Mouse (Mus musculus): ENCODE measurements around the gene Rfpl4. TPM values are rescaled to one million over a fixed set of nuclear protein-coding genes. Genes with fewer than 3 reads are reported as not detected.
"Not testable (repeated sequence)": the region's sequence is repeated elsewhere in the genome, so short reads cannot be mapped to it uniquely, and the experiment has no call there.

Rfpl4 gene
- total RNA-seq, 2 experiments from 2014 or later: not detected

DNA sequence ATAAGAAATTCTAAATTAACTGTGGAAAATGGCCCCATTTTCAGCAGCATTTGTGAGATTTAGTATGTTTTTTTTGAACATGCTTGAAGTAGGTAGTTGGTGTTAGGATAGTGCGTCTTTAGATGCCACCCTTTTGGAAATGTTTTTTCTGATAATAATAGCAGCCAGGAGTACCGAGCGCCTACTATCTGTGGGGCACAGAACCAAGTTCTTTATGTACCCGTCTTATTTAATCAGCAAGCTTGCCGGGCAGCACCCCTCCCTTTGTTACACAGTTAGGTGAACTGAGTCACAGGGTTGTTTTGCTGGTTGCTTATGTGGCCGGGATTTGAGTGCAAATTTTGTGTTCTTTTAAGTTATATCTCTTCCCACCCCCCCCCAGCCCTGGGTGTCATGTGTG lies 35.5 kb downstream of the Rfpl4 start:
- no peak for DNase-seq (ENCODE audit: low spot score in 2 of 2)

DNA sequence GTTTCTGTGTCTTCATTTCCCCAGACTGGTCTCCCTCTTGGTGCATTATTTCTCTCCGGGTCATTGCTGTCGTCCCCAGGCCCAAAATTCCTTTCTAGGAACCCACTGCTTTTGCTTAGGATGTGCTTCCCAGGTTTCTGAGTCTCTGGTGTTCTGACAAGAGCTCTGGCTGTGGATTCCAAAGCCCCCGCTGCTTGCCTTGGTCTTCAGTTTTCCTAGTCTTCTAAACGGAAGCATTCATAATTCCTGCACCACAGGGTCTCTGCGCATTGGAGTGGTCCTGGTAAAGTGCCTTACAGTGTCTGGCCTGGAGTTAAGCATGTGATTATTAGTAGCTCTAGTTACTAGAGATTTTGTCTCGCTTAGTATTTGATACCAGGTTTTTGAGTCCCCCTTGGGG lies 35.9 kb downstream of the Rfpl4 start:
- no peak for DNase-seq (ENCODE audit: low spot score in 2 of 2)

DNA sequence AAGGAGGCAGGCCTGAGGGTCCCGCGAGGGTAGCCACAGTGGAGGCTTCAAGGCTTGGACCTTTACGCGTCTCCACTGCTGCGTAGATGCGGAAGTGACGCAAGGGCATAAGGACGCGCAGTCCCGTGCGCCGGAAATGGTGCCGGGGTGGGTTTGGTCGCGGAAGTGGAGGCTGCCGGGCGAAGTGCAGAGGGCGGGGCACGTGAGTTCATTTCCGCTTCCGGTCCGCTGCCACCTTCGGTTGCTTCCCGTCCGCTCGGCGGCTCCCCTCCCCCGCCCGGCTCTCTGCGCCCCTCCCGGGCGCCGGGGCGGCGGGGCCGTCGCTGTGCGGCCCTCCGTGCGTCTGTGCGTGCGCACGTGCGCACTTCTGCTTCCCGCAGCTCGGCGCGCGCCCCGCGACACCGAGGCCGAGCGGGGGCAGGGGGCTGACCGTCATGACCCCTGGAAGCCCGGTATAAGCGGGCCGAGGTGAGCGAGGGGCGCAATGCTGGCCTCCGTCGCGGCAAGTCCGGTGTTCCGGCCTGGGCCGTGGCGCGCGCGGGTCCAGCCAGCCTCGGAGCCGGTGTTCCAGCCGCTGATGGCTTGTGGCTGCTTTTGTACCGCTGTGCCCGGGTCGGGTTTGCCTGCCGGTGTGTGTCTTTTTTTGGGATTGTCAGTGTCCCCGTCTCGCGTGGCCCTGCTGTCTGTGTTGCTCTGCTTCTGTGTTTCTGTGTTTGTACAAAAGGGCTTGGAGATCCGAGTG lies 36.6 kb downstream of the Rfpl4 start, which contains the start of gene Epn1:
Gene Epn1 (plus strand): TSS at position 226 of the 742 bp plus-strand sequence.
- DNase-seq (ENCODE audit: low spot score in 2 of 2): peak; percentile 98

DNA sequence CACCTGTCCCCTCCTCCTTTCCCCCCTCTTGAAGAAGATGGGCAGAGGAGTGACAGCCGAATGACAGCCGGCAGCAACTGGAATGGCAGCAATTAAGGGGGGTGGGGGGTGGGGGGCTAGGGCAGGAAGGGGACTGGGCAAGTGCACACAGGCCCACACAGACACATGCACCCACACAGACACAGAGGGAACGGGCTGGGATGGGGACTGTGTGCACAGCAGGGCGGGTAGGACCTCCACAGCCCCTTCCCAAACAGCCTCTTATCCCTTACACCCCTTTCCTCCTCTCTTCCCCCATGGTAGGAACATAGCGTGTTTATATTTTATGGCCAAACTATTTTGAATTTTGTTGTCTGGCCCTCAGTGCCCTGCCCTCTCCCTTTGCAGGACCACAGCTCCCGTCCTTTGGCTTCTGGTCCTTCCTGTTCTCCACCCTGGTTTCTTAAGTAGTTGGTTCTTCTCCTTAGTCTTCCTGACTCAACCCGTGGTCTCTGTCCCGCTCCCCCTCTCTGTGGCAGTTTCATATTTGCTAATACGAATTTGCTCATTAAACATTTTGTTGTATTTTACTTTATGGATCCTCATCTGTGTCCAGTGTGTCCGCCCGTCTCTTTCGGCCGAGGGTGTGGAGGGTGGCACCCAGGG lies 37.3 kb downstream of the Rfpl4 start:
- DNase-seq (ENCODE audit: low spot score in 2 of 2): not testable (repeated sequence)

DNA sequence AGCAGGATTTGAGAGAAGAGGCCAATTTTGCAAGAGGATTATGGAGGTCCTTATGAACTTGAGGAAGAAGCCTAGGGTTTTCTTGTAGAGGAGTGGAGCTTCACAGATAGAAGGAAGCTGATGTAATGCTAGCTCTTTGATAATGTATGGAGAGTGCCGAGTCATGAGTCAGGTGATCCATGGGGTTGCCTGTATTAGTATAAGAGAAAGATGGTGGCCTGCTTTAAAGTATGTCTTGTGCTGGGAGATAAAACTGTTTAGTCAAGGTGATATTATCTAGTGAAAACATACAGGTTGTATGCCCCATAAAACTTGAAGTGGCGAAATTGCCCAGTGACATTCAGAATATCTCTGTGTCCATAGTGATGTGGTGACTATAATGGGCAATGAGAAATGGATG lies 39.8 kb downstream of the Rfpl4 start:
- DNase-seq (ENCODE audit: low spot score in 2 of 2): no peak

DNA sequence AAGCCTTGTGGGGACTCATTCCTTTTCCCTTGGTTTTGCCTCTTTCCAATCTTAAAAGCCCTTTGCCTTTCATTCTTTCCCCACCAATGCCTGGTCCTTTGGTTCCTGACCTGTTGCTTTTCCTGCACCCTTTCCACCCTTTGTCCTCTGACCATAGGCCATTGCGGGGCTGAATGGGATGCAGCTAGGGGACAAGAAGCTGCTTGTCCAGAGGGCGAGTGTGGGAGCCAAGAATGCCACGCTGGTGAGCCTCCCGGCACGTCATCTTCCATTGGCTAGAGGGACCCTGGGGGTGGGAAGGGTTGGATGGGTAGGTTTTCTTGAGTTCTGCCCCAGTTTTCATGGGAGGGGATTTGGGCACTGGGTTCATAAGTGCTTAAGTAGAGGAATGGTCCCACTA lies 41.8 kb downstream of the Rfpl4 start:
- no peak for DNase-seq (ENCODE audit: low spot score in 2 of 2)

DNA sequence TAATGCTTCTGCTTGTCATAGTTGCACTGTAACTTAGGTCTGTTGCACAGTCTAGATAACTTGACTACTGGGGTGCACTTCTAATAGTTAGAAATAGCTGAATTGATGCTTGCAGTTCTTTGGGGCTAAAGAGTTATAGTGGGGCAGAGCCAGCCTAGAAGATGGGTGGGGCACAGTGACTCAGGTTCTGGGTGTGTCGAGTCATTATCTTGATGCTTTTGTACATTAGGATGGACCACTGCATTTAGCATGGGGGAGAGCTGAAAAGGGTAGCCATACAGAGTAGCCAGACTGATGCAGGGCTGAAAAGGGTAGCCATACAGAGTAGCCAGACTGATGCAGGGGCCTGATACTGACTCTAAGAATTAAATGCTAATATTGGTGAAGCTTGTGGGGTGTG lies 43.2 kb downstream of the Rfpl4 start:
- DNase-seq (ENCODE audit: low spot score in 2 of 2): no peak

DNA sequence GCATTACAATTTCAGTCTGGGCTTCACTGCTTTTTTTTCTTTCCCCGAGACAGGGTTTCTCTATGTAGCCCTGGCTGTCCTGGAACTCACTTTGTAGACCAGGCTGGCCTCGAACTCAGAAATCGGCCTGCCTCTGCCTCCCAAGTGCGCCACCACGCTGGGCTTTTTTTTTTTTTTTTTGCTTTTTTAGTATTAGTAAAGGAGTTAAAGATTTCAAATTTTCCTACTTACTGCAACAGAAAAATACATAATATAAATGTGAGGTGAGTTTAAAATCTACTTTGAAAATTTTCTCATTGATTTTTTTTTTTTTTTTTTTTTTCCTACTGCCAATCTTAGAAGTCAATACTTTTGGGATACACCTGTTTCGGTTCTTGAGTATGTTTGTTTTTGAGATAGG lies 51.9 kb downstream of the Rfpl4 start:
- DNase-seq (ENCODE audit: low spot score in 2 of 2): no peak

DNA sequence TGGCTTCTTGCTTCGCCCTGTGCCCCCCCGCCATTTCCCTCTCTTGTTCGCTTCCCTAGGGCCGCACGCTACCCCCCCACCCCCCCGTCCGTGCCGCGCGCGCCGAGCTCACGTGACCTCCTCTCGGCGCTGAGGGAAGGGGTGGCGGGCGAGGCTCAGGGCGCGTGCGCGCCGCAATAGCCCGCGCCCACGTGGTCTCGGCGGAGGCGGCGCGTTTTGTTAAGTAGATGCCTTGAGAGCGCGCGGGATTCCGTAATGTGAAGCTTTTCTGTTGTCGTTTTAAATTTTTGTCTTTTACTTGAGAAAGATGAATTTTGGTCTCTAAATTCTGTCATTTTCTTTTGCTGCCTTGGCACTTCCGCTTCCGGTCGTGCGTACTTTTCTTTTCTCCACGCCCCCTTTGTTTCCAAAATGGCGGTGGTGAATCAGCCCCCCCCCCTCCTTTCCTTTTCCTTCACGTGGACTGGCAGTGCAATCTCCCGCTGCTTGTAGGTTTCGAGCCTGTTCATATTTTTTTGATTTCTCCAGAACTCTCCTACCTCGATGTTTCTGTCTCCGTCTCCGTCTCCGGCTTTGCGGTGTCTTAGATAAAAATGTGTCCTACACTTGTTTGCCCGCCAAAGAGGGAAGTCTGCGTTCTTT lies 54.3 kb downstream of the Rfpl4 start:
- peak in 1 of 2 experiments; percentile 72 for DNase-seq (ENCODE audit: low spot score in 2 of 2)

DNA sequence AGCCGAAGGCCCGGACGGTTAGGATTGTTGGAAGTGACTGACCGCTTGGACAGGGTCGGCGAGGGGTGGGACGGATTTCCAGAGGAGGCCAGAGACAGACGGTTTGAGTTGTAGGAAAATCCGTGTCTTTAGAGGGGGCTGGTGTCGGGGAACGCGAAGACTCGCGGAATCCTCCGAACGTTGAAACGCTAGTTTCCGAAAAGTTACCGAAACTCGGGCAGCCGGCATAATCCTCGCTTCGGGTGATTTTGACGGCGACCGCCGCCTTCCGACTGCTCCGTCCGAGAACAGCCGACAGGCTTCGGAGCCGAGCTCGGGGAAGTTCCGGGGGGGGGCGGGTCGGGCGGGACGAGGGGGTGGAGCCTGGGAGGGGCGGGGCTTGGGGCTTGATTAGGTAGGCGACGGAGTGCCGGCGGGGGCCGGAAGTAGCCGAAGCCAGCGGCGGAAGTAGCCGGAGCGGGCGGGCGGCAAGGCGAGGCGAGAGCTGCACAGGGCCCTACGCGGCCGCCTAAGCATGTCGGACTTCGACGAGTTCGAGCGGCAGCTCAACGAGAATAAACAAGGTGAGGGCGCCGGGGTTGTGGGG lies 54.9 kb downstream of the Rfpl4 start, which contains the start of gene U2af2:
Gene U2af2 (plus strand): TSS at position 370 of the 586 bp plus-strand sequence.
- DNase-seq (ENCODE audit: low spot score in 2 of 2): peak; percentile 91 to 92

DNA sequence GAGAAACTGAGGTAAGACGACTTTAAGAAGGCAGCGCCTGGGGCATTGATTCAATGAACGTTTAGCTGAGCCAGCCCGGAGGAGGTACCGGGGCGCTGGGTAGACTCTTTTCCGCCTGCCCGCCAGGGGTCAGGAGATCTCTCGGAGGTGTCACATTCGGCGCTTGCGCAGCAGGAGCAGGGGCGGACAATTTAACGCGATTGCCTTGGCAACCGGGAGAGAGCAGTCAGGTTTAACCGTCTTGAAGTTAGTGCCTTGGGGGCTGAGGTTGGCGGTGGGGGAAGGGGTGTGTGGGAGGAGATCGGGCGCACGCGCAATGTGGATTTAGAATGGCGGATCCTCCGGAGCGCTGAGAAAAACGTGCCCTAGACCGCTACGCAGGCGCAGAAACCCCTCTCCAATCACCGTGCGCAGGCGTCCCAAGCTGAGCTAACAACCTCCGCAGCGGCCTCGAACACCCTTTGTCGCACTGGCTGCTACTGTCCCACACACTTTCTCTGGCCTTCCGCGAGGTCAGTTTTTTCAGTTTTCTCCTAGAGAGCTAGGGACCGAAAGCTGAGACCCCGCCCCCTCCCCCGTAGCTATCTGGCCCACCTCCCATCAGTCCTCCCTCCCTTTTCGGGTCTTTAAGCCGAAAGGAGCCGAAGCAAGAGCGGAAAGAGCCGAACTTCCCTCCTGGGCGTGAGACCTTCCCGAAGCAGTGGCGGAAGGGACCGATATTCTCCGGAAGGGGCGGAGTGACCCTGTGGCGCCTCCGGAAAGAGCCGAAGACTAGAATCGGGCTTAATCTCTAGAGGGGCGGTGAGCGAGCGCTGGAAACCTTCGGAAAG lies 55.6 kb downstream of the Rfpl4 start:
- peak; percentile 99 to 100 for DNase-seq (ENCODE audit: low spot score in 2 of 2)

DNA sequence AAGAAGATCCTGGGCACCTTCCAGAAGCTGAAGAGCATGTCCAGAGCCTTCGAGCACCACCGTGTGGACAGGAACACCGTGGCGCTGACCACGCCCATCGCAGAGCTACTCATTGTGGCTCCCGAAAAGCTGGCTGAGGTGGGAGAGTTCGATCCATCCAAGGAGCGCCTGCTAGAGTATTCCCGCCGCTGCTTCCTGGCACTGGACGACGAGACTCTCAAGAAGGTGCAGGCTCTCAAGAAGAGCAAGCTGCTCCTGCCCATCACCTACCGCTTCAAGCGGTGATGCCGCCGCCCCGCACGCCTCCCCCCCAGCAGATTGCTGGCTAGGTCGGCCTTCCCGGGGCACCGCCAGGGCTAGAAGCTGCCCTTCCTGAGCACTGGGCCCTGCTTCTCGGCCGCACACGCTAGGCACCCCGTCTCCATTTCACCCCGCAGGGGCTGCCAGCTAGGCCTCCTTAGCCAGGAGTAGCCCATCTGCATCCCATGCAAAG lies 56.5 kb downstream of the Rfpl4 start:
- peak; percentile 70 to 75 for DNase-seq (ENCODE audit: low spot score in 2 of 2)

Small RNAs within 50 kb of the gene (microRNA-seq; reads per million reads assigned to microRNA genes)
- 0 reads per million in 2 experiments for gene Gm26217

Other genes with a start within 250 kb of the Rfpl4 start
- 1 to 10 TPM; 4.5 to 5.9 TPM for gene Isoc2b, start 246.7 kb downstream of the Rfpl4 start, total RNA-seq (2021)
- gene Isoc2a, start 239.8 kb downstream of the Rfpl4 start, total RNA-seq (2021): 10 to 100 TPM; 14.2 to 14.8 TPM
- under 1 TPM in 1 of 2 experiments, not detected in 1; 0.46 TPM for gene Gm36210, start 210.4 kb downstream of the Rfpl4 start, total RNA-seq (2021)
- 10 to 100 TPM; 14.7 to 15.9 TPM for gene Zfp628, start 201.7 kb downstream of the Rfpl4 start, total RNA-seq (2021)
- gene Nat14, start 194.9 kb downstream of the Rfpl4 start, total RNA-seq (2021): 100 to 1,000 TPM; 104 TPM
- 1 to 10 TPM; 2.6 to 3.3 TPM for gene Ssc5d, start 191.2 kb downstream of the Rfpl4 start, total RNA-seq (2021)
- gene Sbk2, start 152.5 kb downstream of the Rfpl4 start, total RNA-seq (2021): under 1 TPM; 0.26 to 0.45 TPM
- under 1 TPM; 0.58 to 0.91 TPM for gene Sbk3, start 145.8 kb downstream of the Rfpl4 start, total RNA-seq (2021)
- gene Zfp579, start 120.8 kb downstream of the Rfpl4 start, total RNA-seq (2021): 10 to 100 TPM; 25.1 to 27.8 TPM
- gene Zfp524, start 102.5 kb downstream of the Rfpl4 start, total RNA-seq (2021): 1 to 10 TPM; 7.4 to 7.8 TPM
- 10 to 100 TPM; 23.3 to 25.7 TPM for gene Fiz1, start 102.3 kb downstream of the Rfpl4 start, total RNA-seq (2021)
- gene Gm44973, start 101.5 kb downstream of the Rfpl4 start, total RNA-seq (2021): not detected
- gene Zfp865, start 96.6 kb downstream of the Rfpl4 start, total RNA-seq (2021): 10 to 100 TPM; 34.9 to 35.5 TPM
- gene Ccdc106, start 96.4 kb downstream of the Rfpl4 start, total RNA-seq (2021): 10 to 100 TPM; 57.3 to 59.7 TPM
- gene 4632433K11Rik, start 82.8 kb downstream of the Rfpl4 start, total RNA-seq (2021): not detected
- gene Zfp784, start 78.5 kb downstream of the Rfpl4 start, total RNA-seq (2021): 1 to 10 TPM; 4.4 to 4.8 TPM
- gene Zfp580, start 65.4 kb downstream of the Rfpl4 start, total RNA-seq (2021): 10 to 100 TPM; 27.8 to 31.0 TPM
- gene U2af2, start 54.8 kb downstream of the Rfpl4 start, total RNA-seq (2021): 100 to 1,000 TPM; 176 to 181 TPM
- gene Epn1, start 36.7 kb downstream of the Rfpl4 start, total RNA-seq (2021): 100 to 1,000 TPM; 482 to 504 TPM
- under 1 TPM; 0.49 to 0.68 TPM for gene Rasl2-9, start 9.0 kb upstream of the Rfpl4 start, total RNA-seq (2021)
- not detected for gene Vmn1r55, start 32.7 kb upstream of the Rfpl4 start, total RNA-seq (2021)
- gene Vmn1r56, start 79.8 kb upstream of the Rfpl4 start, total RNA-seq (2021): not detected
- gene Vmn1r57, start 101.5 kb upstream of the Rfpl4 start, total RNA-seq (2021): not detected
- gene Gm5065, start 233.6 kb upstream of the Rfpl4 start, total RNA-seq (2021): not detected
- not detected for gene Nlrp2, start 234.1 kb upstream of the Rfpl4 start, total RNA-seq (2021)